Mouse (Mus musculus) forebrain, embryonic 14.5 days (tissue): ENCODE data around the gene Fgfr2. TPM values are rescaled to one million over a fixed set of nuclear protein-coding genes. Genes with fewer than 3 reads are reported as not detected.

Experiments
- ATAC-seq: fragments of 200-750 bp; cut with Nextera tagmentation; 2 replicates; pipeline ENCODE4 v1.8.0; 2017; ENCODE audit warnings: mild to moderate bottlenecking, moderate library complexity
- DNase-seq: peaks from one replicate; pipeline ENCODE4 v3.0.0-alpha.2; 2015; ENCODE audit warnings: low spot score
- H3K27ac ChIP-seq: fragments of 300-500 bp; sonication (generic); 2 replicates; pipeline ENCODE4 v1.5.1; 2014; ENCODE audit warnings: low read depth, mild to moderate bottlenecking, control low read depth, low read length, moderate library complexity
- H3K27me3 ChIP-seq: fragments of 300-500 bp; sonication (generic); replicated peaks from 2 replicates; pipeline ENCODE4 v1.6.1; 2014; ENCODE audit warnings: low read length, control low read depth, mixed read lengths; ENCODE audit not compliant: control insufficient read depth, insufficient read depth
- H3K36me3 ChIP-seq: fragments of 300-500 bp; sonication (generic); 2 replicates; pipeline ENCODE4 v1.6.1; 2014; ENCODE audit warnings: low read length, control low read depth; ENCODE audit not compliant: control insufficient read depth, insufficient read depth
- H3K4me1 ChIP-seq: fragments of 300-500 bp; sonication (generic); 2 replicates; pipeline ENCODE4 v1.6.1; 2014; ENCODE audit warnings: antibody characterized with exemption, low read length, control low read depth; ENCODE audit not compliant: control insufficient read depth, insufficient read depth
- H3K4me2 ChIP-seq: fragments of 300-500 bp; sonication (generic); 2 replicates; pipeline ENCODE4 v1.6.1; 2014; ENCODE audit warnings: mild to moderate bottlenecking, control low read depth, low read length
- H3K4me3 ChIP-seq: fragments of 300-500 bp; sonication (generic); 2 replicates; pipeline ENCODE4 v1.5.1; 2014; ENCODE audit warnings: low read depth, low read length, control low read depth
- H3K9ac ChIP-seq: fragments of 300-500 bp; sonication (generic); 2 replicates; pipeline ENCODE4 v1.6.1; 2014; ENCODE audit warnings: mild to moderate bottlenecking, low read length, control low read depth, moderate library complexity
- H3K9me3 ChIP-seq: fragments of 300-500 bp; sonication (generic); replicated peaks from 2 replicates; pipeline ENCODE4 v1.6.1; 2016; ENCODE audit warnings: low read length, control low read depth, mixed read lengths; ENCODE audit not compliant: control insufficient read depth
- WGBS: fragments of 180-500 bp; shearing (Covaris S2); extraction: QIAGEN DNeasy Blood & Tissue Kit; methylation state at CpG from one replicate; pipeline ENCODE4 v1.1.7; 2014; 5-methylcytosine and 5-hydroxymethylcytosine counted together
- polyA plus RNA-seq: library from polyadenylated mRNA; unstranded; fragments of >200 nt; fragmentation: Nextera tagmentation; extraction: Ambion mirVana; gene quantifications from 2 replicates; pipeline ENCODE4 v1.2.1, GENCODE M21; 2014

Fgfr2 gene
- polyA plus RNA-seq, 1 experiment from 2014 or later: 35.9 TPM

GRCm38 (mm10) chr7:130993907-130994306 is 2129.2 kb downstream of the Fgfr2 start:
- H3K4me1 ChIP-seq: no peaks in the 10 kb centered on the region
- ATAC-seq: no peak
- H3K4me2 ChIP-seq: no peak overlapping the region
- H3K9ac ChIP-seq: no peak overlapping the region
- peak; percentile 41 for DNase-seq
- H3K9me3 ChIP-seq: no peaks in the 10 kb centered on the region
- H3K27me3 ChIP-seq: no peaks in the 10 kb centered on the region
- H3K36me3 ChIP-seq: no peaks in the 10 kb centered on the region
- 54% methylated on average over 8 of the region's 8 CpGs for WGBS
- no peak overlapping the region for H3K4me3 ChIP-seq
- no peak overlapping the region for H3K27ac ChIP-seq

- Histone ChIP-seq H3K9me3 (no peaks in the 10 kb centered on the region), H3K4me3 (no peak overlapping the region), H3K9ac (no peak overlapping the region), H3K4me2 (no peak overlapping the region), H3K27me3 (no peaks in the 10 kb centered on the region), H3K36me3 (no peaks in the 10 kb centered on the region), H3K27ac (no peak overlapping the region), H3K4me1 (no peaks in the 10 kb centered on the region)
- no peak for ATAC-seq
- no peak for DNase-seq
- WGBS: 82% methylated on average over 13 of the region's 13 CpGs
These were observed 2131.9 kb downstream of the Fgfr2 start for GRCm38 (mm10) chr7:130991174-130991789.

- H3K9ac ChIP-seq: no peak overlapping the region
- H3K4me2 ChIP-seq: no peak overlapping the region
- ATAC-seq (no peak), DNase-seq (no peak)
- H3K4me1 ChIP-seq: no peaks in the 10 kb centered on the region
- H3K27ac ChIP-seq: no peak overlapping the region
- no peak overlapping the region for H3K4me3 ChIP-seq
- no peaks in the 10 kb centered on the region for H3K27me3 ChIP-seq
- WGBS: 40% methylated on average over 3 of the region's 3 CpGs
- no peaks in the 10 kb centered on the region for H3K9me3 ChIP-seq
- no peaks in the 10 kb centered on the region for H3K36me3 ChIP-seq
These were observed 2133.8 kb downstream of the Fgfr2 start for GRCm38 (mm10) chr7:130989371-130989770.

GRCm38 (mm10) chr7:130988146-130988545 is 2135.0 kb downstream of the Fgfr2 start:
- no peak for ATAC-seq
- Histone ChIP-seq H3K4me1 (no peaks in the 10 kb centered on the region), H3K9me3 (no peaks in the 10 kb centered on the region), H3K4me3 (no peak overlapping the region), H3K9ac (no peak overlapping the region), H3K27me3 (no peaks in the 10 kb centered on the region), H3K4me2 (no peak overlapping the region), H3K27ac (no peak overlapping the region), H3K36me3 (no peaks in the 10 kb centered on the region)
- WGBS: 72% methylated on average over 5 of the region's 5 CpGs
- no peak for DNase-seq

GRCm38 (mm10) chr7:130985716-130986115 is 2137.4 kb downstream of the Fgfr2 start:
- no peaks in the 10 kb centered on the region for H3K27me3 ChIP-seq
- H3K9me3 ChIP-seq: no peaks in the 10 kb centered on the region
- DNase-seq: no peak
- no peaks in the 10 kb centered on the region for H3K4me1 ChIP-seq
- WGBS: 94% methylated on average over 3 of the region's 3 CpGs
- H3K27ac ChIP-seq: no peak overlapping the region
- no peak for ATAC-seq
- no peak overlapping the region for H3K9ac ChIP-seq
- H3K36me3 ChIP-seq: no peaks in the 10 kb centered on the region
- no peak overlapping the region for H3K4me3 ChIP-seq
- H3K4me2 ChIP-seq: no peak overlapping the region

- Histone ChIP-seq H3K4me2 (no peak overlapping the region), H3K4me3 (no peak overlapping the region), H3K27ac (no peak overlapping the region), H3K36me3 (no peaks in the 10 kb centered on the region), H3K27me3 (no peaks in the 10 kb centered on the region), H3K4me1 (no peaks in the 10 kb centered on the region), H3K9ac (no peak overlapping the region), H3K9me3 (no peaks in the 10 kb centered on the region)
- no peak for DNase-seq
- WGBS: 94% methylated on average over 12 of the region's 12 CpGs
- no peak for ATAC-seq
These were observed 2138.0 kb downstream of the Fgfr2 start for GRCm38 (mm10) chr7:130985193-130985592.

- H3K36me3 ChIP-seq: no peaks in the 10 kb centered on the region
- H3K4me2 ChIP-seq: no peak overlapping the region
- H3K9ac ChIP-seq: no peak overlapping the region
- H3K27ac ChIP-seq: no peak overlapping the region
- no peaks in the 10 kb centered on the region for H3K27me3 ChIP-seq
- H3K4me3 ChIP-seq: no peak overlapping the region
- ATAC-seq (no peak), DNase-seq (no peak)
- H3K4me1 ChIP-seq: 0 out of 2 replicates have a peak, but pooled peaks cover under 1% of the 10 kb centered on the region
- no peaks in the 10 kb centered on the region for H3K9me3 ChIP-seq
- 88% methylated on average over 7 of the region's 7 CpGs for WGBS
These were observed 2138.9 kb downstream of the Fgfr2 start for GRCm38 (mm10) chr7:130984294-130984693.

GRCm38 (mm10) chr7:130982881-130983280 is 2140.3 kb downstream of the Fgfr2 start:
- Histone ChIP-seq H3K4me3 (no peak overlapping the region), H3K4me2 (no peak overlapping the region), H3K27ac (no peak overlapping the region), H3K4me1 (peaks cover 12% of the 10 kb centered on the region), H3K9me3 (no peaks in the 10 kb centered on the region), H3K36me3 (no peaks in the 10 kb centered on the region), H3K9ac (no peak overlapping the region), H3K27me3 (no peaks in the 10 kb centered on the region)
- WGBS: 53% methylated on average over 3 of the region's 3 CpGs
- DNase-seq (no peak), ATAC-seq (no peak)

GRCm38 (mm10) chr7:130982371-130982770 is 2140.8 kb downstream of the Fgfr2 start:
- Histone ChIP-seq H3K4me1 (peaks cover 17% of the 10 kb centered on the region), H3K27me3 (no peaks in the 10 kb centered on the region), H3K4me2 (no peak overlapping the region), H3K9ac (no peak overlapping the region), H3K36me3 (no peaks in the 10 kb centered on the region), H3K27ac (no peak overlapping the region), H3K9me3 (no peaks in the 10 kb centered on the region), H3K4me3 (no peak overlapping the region)
- ATAC-seq: no peak
- WGBS: 21% methylated on average over 4 of the region's 4 CpGs
- DNase-seq: no peak
